ENCODE assay signal across 10 mouse cellular contexts in the genomic region with DNA sequence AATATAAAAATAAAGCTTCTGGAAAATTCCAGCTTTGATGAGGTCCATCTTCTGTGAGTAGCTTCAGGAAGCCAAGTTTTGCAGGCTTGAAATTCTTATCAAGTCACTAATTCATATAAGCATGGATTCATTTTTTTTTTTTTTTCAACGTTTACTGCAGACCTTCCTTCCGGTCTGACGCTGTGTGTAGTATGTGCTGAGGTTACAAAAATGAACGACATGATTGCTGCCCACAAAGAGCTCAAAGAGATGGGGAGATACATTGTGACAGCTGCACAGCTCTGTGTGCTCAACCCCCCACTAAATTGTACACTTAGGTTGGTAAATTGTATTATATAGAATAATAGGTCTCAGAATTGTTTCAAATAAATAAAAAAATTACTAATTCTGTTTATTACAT. TPM values are rescaled to one million over a fixed set of nuclear protein-coding genes. Genes with fewer than 3 reads are reported as not detected.
DNase-seq lines count a peak whose midpoint lies in the region; ATAC-seq and TF ChIP-seq lines count a peak whose summit lies in the region.
"Had no signal": no experiment of that assay in that cellular context is flagged by ENCODE, and none has a peak within 500 bp of the region (broad histone marks: within the 10 kb centered on the region; RNA-seq: fewer than 3 reads in every experiment).

No protein-coding gene starts in this region.

- H3K36me3 ChIP-seq in intestine, postnatal 0 days (ENCODE audit: control insufficient read depth, insufficient read depth) = no peaks in the 10 kb centered on the region
- H3K36me3 ChIP-seq in intestine, embryonic 15.5 days = no peaks in the 10 kb centered on the region
- H3K36me3 ChIP-seq in stomach, embryonic 14.5 days (ENCODE audit: control insufficient read depth, insufficient read depth, low read length) = no peaks in the 10 kb centered on the region

- ATAC-seq in intestine, postnatal 0 days = no peak
- no peak for ATAC-seq in intestine, embryonic 15.5 days
- no peak for ATAC-seq in stomach, embryonic 14.5 days (ENCODE audit: insufficient number of reproducible peaks, insufficient read depth, low FRiP score, low read depth)

- no peaks in the 10 kb centered on the region for H3K27me3 ChIP-seq in intestine, postnatal 0 days (replicated peaks; ENCODE audit: control insufficient read depth, insufficient read depth, low read length)
- H3K27me3 ChIP-seq in intestine, embryonic 15.5 days (replicated peaks) = no peaks in the 10 kb centered on the region
- H3K27me3 ChIP-seq in stomach, embryonic 14.5 days (ENCODE audit: control insufficient read depth, insufficient read depth, low read length) = no peaks in the 10 kb centered on the region
- H3K27me3 ChIP-seq: forebrain, embryonic 13.5 days; Patski had no signal

- H3K9ac ChIP-seq in intestine, postnatal 0 days (ENCODE audit: low read depth, low read length) = no peak overlapping the region
- H3K9ac ChIP-seq in intestine, embryonic 15.5 days = no peak overlapping the region
- no peak overlapping the region for H3K9ac ChIP-seq in stomach, embryonic 14.5 days (replicated peaks; ENCODE audit: low read depth, low read length)

- 28% methylated on average over 4 of the region's 4 CpGs for WGBS in intestine, postnatal 0 days
- 35% methylated on average over 4 of the region's 4 CpGs for WGBS in intestine, embryonic 15.5 days
- WGBS in stomach, embryonic 14.5 days = 42% methylated on average over 4 of the region's 4 CpGs

- H3K4me3 ChIP-seq in intestine, postnatal 0 days (ENCODE audit: low read depth, low read length) = peak overlapping the region; percentile 80
- H3K4me3 ChIP-seq in intestine, embryonic 15.5 days (replicated peaks) = no peak overlapping the region
- H3K4me3 ChIP-seq in stomach, embryonic 14.5 days (ENCODE audit: low read depth, low read length) = no peak overlapping the region

- H3K27ac ChIP-seq in intestine, postnatal 0 days (ENCODE audit: low read depth, low read length) = no peak overlapping the region
- H3K27ac ChIP-seq in intestine, embryonic 15.5 days = no peak overlapping the region
- no peak overlapping the region for H3K27ac ChIP-seq in stomach, embryonic 14.5 days (ENCODE audit: low read length)
- H3K27ac ChIP-seq: forebrain, embryonic 13.5 days had no signal

- H3K4me1 ChIP-seq in intestine, postnatal 0 days (replicated peaks; ENCODE audit: control insufficient read depth, insufficient read depth, low read length) = 0 out of 2 replicates have a peak, but pooled peaks cover 4% of the 10 kb centered on the region
- peaks cover 5% of the 10 kb centered on the region; the same call in 1 of the 2 replicates for H3K4me1 ChIP-seq in intestine, embryonic 15.5 days (replicated peaks)
- H3K4me1 ChIP-seq in stomach, embryonic 14.5 days (ENCODE audit: control insufficient read depth, insufficient read depth, low read length) = peaks cover 11% of the 10 kb centered on the region; the same call in 1 of the 2 replicates

- no peaks in the 10 kb centered on the region for H3K9me3 ChIP-seq in intestine, postnatal 0 days (ENCODE audit: control insufficient read depth)
- no peaks in the 10 kb centered on the region for H3K9me3 ChIP-seq in intestine, embryonic 15.5 days
- no peaks in the 10 kb centered on the region for H3K9me3 ChIP-seq in stomach, embryonic 14.5 days (ENCODE audit: control insufficient read depth, low read depth, low read length)
- H3K9me3 ChIP-seq: forebrain, embryonic 13.5 days had no signal

- H3K4me2 ChIP-seq in intestine, postnatal 0 days (replicated peaks; ENCODE audit: low read depth) = peak overlapping the region; percentile 71; the same call in 1 of the 2 replicates
- no peak overlapping the region for H3K4me2 ChIP-seq in intestine, embryonic 15.5 days (replicated peaks)
- peak overlapping the region; percentile 68; the same call in 1 of the 2 replicates for H3K4me2 ChIP-seq in stomach, embryonic 14.5 days (replicated peaks; ENCODE audit: low read depth, low read length)

- TF ChIP-seq CTCF in intestine, postnatal 0 days (IDR thresholded peaks at IDR 0.05; ENCODE audit: low read depth) = no peak

- peak; percentile 82 for DNase-seq in CD4-positive helper T cell, adult 2 months (ENCODE audit: low read depth, low spot score)
- DNase-seq in T-cell, adult 2 months (ENCODE audit: low spot score) = peak; percentile 61
- no peak for DNase-seq in adrenal gland, postnatal 36 days
- DNase-seq in frontal cortex, postnatal 14 days (ENCODE audit: low spot score in 2 of 2) = no peak
- DNase-seq: left cerebral cortex, postnatal 4 days had no signal

RNA-seq across cellular contexts. Expression of a gene that starts 0.8 kb away (rescaled TPM):
- 16.4 and 17.3 TPM in 2 replicates for polyA plus RNA-seq in intestine, postnatal 0 days (2015; fragmentation: Nextera tagmentation; extraction: Ambion mirVana)
- polyA plus RNA-seq in intestine, embryonic 15.5 days (2015; fragmentation: Nextera tagmentation; extraction: Ambion mirVana) = 27.5 and 28.9 TPM in 2 replicates
- 21.2 and 21.5 TPM in 2 replicates for polyA plus RNA-seq in stomach, embryonic 14.5 days (2014; fragmentation: Nextera tagmentation; extraction: Ambion mirVana)
- 10 to 100 TPM; 21.1 to 22.8 TPM for total RNA-seq in adrenal gland, postnatal 36 days (2021)

RNA-seq across cellular contexts. Expression of a gene that starts 44.6 kb away (rescaled TPM):
- polyA plus RNA-seq in intestine, postnatal 0 days (2015; fragmentation: Nextera tagmentation; extraction: Ambion mirVana) = 17.0 and 18.3 TPM in 2 replicates
- polyA plus RNA-seq in intestine, embryonic 15.5 days (2015; fragmentation: Nextera tagmentation; extraction: Ambion mirVana) = 22.7 and 26.0 TPM in 2 replicates
- polyA plus RNA-seq in stomach, embryonic 14.5 days (2014; fragmentation: Nextera tagmentation; extraction: Ambion mirVana) = 25.5 and 31.8 TPM in 2 replicates
- 100 to 1,000 TPM in 1 of 2 experiments, 10 to 100 TPM in 1; 80.4 to 106 TPM for total RNA-seq in adrenal gland, postnatal 36 days (2021)

Comparison
In these comparisons a context has a peak if more than half of its experiments do, and no peak if none do; other contexts are left out.
1. DNase-seq: peak in CD4-positive helper T cell, adult 2 months (single experiment) and T-cell, adult 2 months (single experiment); none in adrenal gland, postnatal 36 days (0 of 2) and frontal cortex, postnatal 14 days (0 of 2).